Mouse (Mus musculus) heart, postnatal 14 days (tissue): ENCODE data around the gene Krt86. TPM values are rescaled to one million over a fixed set of nuclear protein-coding genes. Genes with fewer than 3 reads are reported as not detected.
"Not testable (repeated sequence)": the region's sequence is repeated elsewhere in the genome, so short reads cannot be mapped to it uniquely, and the experiment has no call there.

Experiments
- DNase-seq, 2 experiments: peaks; one replicate each; pipeline ENCODE4 v3.0.0; 2021 to 2022
- intact Hi-C: fragments of 180-260 bp; cut with DNase I; formaldehyde crosslinking; loops from one replicate; pipeline ENCODE4 v1.15.1; 2025
- total RNA-seq, 2 experiments: library from RNA; stranded (reverse); gene quantifications; 2 replicates each; pipeline ENCODE4 v1.2.3; 2021

Gene Krt86
- total RNA-seq, 2 experiments from 2014 or later = not detected

DNA sequence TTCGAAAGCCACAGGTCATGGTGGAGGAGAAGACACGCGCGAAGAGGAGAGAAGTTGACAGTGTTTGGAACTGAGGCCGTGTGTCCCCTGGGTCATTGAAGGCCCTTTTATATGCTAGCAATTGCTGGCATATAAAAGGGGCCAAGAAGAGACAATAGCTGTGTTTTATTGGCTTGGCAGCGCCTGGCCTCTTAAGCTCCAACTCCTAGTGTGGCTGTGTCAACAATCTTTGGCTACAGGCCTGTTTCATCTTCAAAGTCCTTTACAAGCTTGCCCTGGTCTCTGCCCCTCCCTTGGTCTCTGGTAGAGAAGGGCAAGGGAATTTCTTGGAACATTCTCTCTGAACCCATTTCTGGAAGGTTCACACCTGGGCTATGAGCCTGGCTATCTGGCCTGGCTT lies 18.2 kb downstream of the Krt86 start, which contains the start of gene Krt83:
TSS of gene Krt83 (minus strand) at position 82 of the 400 bp plus-strand sequence.
- no peak for DNase-seq
- intact Hi-C loops = no loop called here

DNA sequence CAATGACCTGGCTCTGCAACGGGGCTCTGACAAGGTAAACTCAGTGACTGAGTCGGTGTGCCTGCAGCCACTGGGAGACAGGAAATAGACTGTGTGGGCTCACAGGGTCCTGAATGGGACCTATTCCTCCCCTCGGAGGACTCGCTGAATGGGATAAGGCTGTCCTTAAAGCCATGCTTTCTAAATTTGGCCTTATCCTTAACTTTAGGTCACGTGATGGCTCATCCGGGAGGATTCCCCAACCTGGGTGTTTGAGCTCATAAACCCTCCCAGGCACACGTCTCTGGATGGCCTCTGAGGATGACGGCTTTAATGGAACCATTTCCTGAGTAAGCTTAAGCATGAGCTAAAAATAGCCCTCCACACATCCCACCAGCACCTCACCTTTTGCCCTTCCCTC lies 19.4 kb downstream of the Krt86 start:
- no peak for DNase-seq
- intact Hi-C loops = no loop called here

DNA sequence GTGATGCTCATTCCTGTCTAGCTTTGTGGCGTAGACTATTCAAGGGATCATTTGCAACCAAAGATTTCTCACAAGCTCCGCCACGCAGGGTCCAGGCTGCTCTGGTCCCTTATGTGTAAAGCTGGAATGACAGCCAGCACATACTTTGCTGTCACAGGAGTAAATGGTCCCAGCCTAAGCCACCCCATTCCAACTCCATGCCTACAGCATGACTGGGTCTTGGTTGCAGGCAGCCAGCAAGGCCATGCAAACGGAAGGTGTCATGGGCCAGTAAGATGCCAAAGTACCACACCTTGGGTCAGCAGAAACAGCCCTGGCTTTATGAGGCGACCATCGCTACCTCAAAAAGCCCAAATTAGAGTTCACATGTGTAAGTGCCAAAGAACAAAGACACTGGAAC lies 20.4 kb downstream of the Krt86 start:
- intact Hi-C loops = no loop called here
- no peak for DNase-seq

DNA sequence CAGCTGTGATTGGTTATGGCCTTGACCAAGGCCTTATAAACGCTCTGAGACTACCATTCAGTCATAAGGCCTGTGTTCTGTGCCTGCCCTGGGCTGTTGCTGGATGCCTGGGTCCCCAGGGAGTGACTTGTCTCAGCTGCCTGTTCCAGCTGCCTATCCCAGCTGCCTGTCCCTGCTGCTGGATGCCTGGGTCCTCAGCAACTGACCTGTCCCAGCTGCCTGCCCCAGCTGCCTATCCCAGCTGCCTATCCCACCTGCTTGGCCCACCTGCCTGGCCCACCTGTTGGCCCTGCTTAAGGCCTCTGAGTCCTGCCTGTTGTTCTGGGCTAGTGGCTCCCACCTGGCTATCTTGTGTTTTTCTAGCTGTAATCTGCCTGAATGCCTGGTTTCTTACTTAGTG lies 20.9 kb downstream of the Krt86 start:
- intact Hi-C loops = no loop called here
- peak in 1 of 2 experiments; percentile 13 for DNase-seq

GRCm38 (mm10) chr15:101495266-101495665 lies 22.0 kb downstream of the Krt86 start:
- DNase-seq = no peak
- intact Hi-C loops = no loop called here

- intact Hi-C loops = loop anchor here (1.0 kb wide), 1 partner anchor 157 kb away; no protein-coding TSS in a partner anchor
- DNase-seq = peak; percentile 7 to 50
These were observed 23.9 kb downstream of the Krt86 start for GRCm38 (mm10) chr15:101497181-101497580.

DNA sequence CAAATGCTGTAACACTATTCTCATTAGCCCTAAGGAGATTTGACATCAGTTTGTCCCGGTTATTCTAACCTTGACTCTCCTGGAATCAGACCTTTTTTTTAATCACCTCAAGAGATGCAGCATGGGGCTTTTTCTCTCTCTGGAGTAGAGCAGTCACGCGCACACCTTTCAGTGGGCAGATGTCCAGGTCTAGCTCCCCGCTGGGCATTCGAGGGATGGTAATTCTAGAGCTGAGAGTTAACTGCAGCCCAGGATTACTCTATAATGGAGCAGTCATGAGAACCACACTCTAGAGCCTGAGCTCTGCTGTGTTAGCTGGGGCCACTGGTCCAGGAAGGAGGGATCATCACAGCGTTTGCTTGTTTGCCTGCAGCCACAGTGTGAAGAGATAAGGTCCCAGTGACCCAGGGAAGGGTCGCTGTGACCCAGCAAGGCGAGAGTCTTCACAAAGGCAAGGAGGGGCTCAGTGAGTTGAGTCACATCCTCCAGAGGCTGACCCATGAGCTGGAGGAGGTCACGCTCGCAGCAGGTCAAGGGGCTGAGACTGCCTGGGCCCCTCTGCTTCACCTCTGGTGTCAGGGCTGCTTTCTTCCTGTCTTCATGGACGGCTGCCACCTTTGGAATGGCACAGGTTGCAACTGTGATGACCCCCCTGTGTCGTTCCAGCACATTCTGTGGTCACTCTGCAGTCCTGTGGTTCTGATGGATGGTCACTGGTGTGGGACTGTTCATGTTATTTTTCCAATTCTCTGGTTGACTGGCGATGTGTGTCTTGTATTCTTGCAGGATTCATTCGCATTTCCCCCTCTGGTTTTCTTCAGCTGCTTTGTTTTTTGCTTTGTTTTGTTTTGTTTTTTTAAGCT lies 33.8 kb downstream of the Krt86 start:
- DNase-seq = no peak
- intact Hi-C loops = no loop called here

DNA sequence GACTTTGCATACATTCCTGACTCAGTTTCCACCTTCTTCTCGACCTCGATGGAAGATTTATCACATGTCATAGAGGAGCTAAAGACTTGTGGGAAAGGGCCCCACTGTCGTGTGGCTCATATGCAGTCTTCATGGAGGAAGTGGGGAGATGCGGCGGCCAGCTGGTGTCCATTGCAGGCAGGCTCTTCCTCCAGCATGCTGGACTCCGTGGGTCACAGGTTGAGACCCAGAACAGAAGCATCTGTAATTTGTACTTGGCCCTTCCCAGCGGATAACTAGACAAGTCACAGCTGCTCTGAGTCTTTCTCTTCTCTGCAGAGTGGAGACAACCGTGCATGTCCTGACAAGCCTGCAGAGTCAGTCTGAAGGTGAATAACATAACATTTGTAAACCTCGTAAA lies 35.0 kb downstream of the Krt86 start:
- intact Hi-C loops = no loop called here
- DNase-seq = no peak

- DNase-seq, intact Hi-C loops: not testable (repeated sequence)
These were observed 43.9 kb downstream of the Krt86 start, which contains the start of gene Gm49425 for GRCm38 (mm10) chr15:101517161-101517560. TSS of gene Gm49425 (minus strand) at chr15:101517261.

DNA sequence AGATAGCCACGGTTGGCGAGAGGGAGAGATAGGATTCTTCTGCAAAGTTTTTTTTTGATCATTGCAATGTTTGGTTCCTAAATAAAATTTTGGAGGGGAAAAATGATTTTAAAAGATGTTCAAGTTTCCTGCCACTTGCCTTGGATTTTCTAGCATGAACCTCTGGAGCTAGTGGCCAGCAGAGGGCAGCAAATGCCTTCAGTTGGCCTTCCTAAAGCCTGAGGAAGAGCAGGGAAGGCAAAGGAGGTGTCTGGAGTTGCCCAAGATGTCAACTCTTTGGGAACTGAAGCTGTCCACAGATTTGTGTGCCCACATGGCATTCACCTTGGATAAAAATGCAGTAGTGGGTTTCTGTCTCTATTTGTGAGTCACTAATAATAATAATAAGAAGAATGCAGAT lies 46.5 kb downstream of the Krt86 start:
- DNase-seq = peak; percentile 75 to 84
- intact Hi-C loops = loop anchor here (1.0 to 2.0 kb wide), 5 partner anchors 181 to 543 kb away; no protein-coding TSS in a partner anchor

GRCm38 (mm10) chr15:101522556-101523232 lies 49.4 kb downstream of the Krt86 start:
- DNase-seq = no peak
- intact Hi-C loops = no loop called here

Other genes starting within 250 kb of the Krt86 start
- gene Grasp, start 249.3 kb upstream of the Krt86 start, total RNA-seq = 10 to 100 TPM; 12.9 to 14.0 TPM
- 10 to 100 TPM; 14.0 to 63.1 TPM for gene Nr4a1, start 219.2 kb upstream of the Krt86 start, total RNA-seq
- 10 to 100 TPM; 24.7 to 25.5 TPM for gene Atg101, start 189.2 kb upstream of the Krt86 start, total RNA-seq
- 1 to 10 TPM; 1.7 to 1.8 TPM for gene 6030408B16Rik, start 180.3 kb upstream of the Krt86 start, total RNA-seq
- 1 to 10 TPM; 1.1 to 1.6 TPM for gene Krt80, start 103.3 kb upstream of the Krt86 start, total RNA-seq
- 1 to 10 TPM; 3.2 to 3.4 TPM for gene Krt7, start 62.4 kb upstream of the Krt86 start, total RNA-seq
- not detected for gene Krt87, start 34.7 kb upstream of the Krt86 start, total RNA-seq
- gene Krt88, start 25.7 kb upstream of the Krt86 start, total RNA-seq = not detected
- not detected for gene Krt81, start 9.7 kb upstream of the Krt86 start, total RNA-seq
- gene Krt83, start 18.0 kb downstream of the Krt86 start, total RNA-seq = not detected
- gene Gm49425, start 43.8 kb downstream of the Krt86 start, total RNA-seq = not detected
- gene Krt84, start 59.3 kb downstream of the Krt86 start, total RNA-seq = under 1 TPM in 1 of 2 experiments, not detected in 1; 0.15 TPM
- gene Krt82, start 77.2 kb downstream of the Krt86 start, total RNA-seq = not detected
- gene Krt90, start 89.5 kb downstream of the Krt86 start, total RNA-seq = under 1 TPM in 1 of 2 experiments, not detected in 1; 0.14 TPM
- gene Krt75, start 100.4 kb downstream of the Krt86 start, total RNA-seq = not detected
- not detected for gene Gm5414, start 154.7 kb downstream of the Krt86 start, total RNA-seq
- gene Gm5478, start 173.9 kb downstream of the Krt86 start, total RNA-seq = not detected
- under 1 TPM in 1 of 2 experiments, not detected in 1; 0.22 TPM for gene Krt6b, start 206.8 kb downstream of the Krt86 start, total RNA-seq
- not detected for gene Krt6a, start 220.8 kb downstream of the Krt86 start, total RNA-seq
- gene Krt5, start 239.4 kb downstream of the Krt86 start, total RNA-seq = 1 to 10 TPM in 1 of 2 experiments, under 1 TPM in 1; 0.33 to 2.1 TPM